Mouse (Mus musculus) kidney, adult 8-10 months (tissue): ENCODE measurements around the gene Gm5128.
"Not testable (repeated sequence)": the region's sequence is repeated elsewhere in the genome, so short reads cannot be mapped to it uniquely, and the experiment has no call there.

ENCODE experiments used
- DNase-seq, 2 experiments: peaks; one replicate each; pipeline ENCODE4 v3.0.0; 2022

The Gm5128 gene

DNA sequence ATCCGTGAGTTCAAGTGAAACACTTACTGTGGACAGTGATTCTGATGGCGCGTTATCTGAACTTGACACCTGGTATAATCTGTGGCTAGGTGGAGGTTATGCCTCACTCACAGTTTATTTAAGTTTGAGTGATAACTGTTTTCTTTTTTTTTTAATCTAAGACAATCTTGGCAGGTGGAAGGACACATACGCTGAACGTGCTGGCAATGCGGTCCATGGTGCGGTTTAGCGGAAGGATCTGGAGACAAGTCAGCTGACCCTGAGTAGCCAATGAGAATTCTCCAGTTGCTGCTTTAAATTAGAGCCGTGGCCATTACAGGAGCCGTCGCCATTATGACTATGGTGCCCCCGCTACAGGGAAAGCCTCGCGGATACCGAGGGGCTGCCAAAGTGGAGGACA lies at the start of gene Gm5128:
Gm5128 (plus strand) TSS at position 301 of the 400 bp plus-strand sequence.
- not testable (repeated sequence) for DNase-seq

DNA sequence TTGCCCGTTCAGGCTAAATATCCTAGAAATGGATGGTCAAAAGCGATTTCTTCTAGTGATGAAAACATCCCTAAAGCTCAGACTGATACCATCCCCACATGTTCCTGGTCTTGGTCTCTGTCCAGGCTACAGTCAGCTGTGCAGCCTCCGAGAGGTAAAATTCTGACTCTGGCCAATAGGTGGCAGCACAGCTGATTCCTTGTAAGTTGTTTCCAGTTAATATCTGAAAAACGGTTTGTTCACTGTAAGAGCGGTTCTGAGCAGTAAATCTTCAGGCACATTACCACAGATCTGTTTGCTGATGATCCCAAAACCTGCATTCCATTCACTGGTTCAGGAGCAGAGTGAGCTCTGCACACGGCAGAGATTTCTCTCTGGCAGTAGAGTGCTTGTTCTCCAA lies 12.4 kb upstream of the Gm5128 start:
- DNase-seq = not testable (repeated sequence)

DNA sequence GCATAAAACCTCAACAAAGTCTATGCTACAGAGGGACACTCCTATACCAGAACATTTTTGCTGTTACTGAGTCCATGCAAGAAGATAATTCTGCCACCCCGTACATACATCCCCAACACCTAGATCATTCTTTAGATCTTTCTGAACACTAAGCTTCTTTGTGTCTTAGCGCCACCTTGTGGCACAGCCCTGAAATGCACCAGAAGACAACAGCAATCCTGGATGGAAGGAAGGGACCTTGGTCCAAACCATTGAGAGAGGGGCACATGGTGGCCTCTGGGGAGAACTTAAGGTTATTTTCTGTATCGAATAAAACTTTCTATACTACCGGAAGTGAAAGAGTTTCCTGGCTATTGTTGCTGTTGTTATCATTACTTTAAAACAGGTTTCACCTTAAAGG lies 11.1 kb upstream of the Gm5128 start:
- not testable (repeated sequence) for DNase-seq

DNA sequence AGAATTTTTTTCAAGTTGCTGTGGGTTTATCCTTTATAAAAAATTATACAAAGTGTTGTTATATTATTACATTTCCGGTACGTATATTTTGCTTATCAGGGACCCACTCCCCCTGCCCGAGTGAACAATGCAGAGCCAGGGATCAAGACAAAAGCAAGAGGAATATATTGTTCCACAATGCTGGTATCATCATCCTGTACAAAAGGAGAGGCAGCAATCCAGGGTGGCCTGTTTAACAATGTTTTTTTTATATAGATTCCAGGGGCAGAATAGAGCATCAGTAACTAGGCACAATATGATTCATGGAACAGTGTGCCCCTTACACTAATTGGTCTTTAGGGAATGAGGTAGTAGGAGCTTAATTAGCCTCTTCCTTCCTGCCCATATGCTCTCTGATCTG lies 30.5 kb downstream of the Gm5128 start:
- not testable (repeated sequence) for DNase-seq

DNA sequence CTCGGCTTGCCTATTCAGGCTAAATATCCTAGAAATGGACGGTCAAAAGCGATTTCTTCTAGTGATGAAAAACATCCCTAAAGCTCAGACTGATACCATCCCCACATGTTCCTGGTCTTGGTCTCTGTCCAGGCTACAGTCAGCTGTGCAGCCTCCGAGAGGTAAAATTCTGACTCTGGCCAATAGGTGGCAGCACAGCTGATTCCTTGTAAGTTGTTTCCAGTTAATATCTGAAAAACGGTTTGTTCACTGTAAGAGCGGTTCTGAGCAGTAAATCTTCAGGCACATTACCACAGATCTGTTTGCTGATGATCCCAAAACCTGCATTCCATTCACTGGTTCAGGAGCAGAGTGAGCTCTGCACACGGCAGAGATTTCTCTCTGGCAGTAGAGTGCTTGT lies 48.1 kb downstream of the Gm5128 start:
- DNase-seq = not testable (repeated sequence)

DNA sequence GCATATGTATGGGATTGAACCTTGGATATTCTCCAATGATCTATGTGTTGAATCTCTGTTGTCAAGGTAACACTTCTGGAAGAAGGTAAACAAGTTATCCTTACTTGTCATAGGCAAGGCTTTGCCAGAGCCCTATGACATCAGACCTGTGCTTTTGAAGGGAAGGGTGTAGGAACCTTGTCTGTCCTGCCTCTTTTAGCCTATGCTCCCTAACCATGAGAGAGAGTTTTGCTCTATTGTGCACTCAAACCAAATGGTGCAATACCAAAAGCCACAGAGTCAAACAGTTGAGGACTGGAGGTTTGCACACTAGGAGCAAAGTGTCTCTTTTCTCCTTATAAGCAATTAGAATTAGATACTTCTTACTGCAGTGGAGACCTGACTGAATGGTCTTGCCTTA lies 48.7 kb downstream of the Gm5128 start:
- not testable (repeated sequence) for DNase-seq

DNA sequence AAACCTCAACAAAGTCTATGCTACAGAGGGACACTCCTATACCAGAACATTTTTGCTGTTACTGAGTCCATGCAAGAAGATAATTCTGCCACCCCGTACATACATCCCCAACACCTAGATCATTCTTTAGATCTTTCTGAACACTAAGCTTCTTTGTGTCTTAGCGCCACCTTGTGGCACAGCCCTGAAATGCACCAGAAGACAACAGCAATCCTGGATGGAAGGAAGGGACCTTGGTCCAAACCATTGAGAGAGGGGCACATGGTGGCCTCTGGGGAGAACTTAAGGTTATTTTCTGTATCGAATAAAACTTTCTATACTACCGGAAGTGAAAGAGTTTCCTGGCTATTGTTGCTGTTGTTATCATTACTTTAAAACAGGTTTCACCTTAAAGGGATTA lies 49.4 kb downstream of the Gm5128 start:
- not testable (repeated sequence) for DNase-seq
